11 mouse cellular contexts compared by ENCODE assay signal in the genomic region with DNA sequence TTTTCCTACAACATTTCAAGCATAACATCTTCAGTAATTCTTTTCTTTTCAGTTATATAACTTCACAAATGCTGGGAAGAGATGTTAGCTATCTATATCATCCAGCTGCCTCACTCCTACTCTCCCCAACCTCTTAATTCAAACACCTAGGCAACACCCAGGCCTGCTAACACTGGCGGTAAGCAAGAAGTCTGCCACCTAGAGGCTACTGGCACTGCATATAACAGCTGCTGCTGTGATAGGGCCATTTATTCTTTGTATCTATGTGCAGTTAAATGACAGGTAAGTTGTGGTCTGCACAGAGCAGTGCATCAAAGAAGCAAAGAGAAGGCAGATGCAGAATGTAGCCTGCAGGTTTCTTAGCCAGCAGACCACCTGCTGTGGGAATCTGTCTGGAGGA. TPM values are rescaled to one million over a fixed set of nuclear protein-coding genes. Genes with fewer than 3 reads are reported as not detected.
DNase-seq lines count a peak whose midpoint lies in the region; ATAC-seq and TF ChIP-seq lines count a peak whose summit lies in the region.
"Had no signal": no experiment of that assay in that cellular context is flagged by ENCODE, and none has a peak within 500 bp of the region (broad histone marks: within the 10 kb centered on the region; RNA-seq: fewer than 3 reads in every experiment).

No protein-coding gene starts in this region.

- H3K4me1 ChIP-seq in forebrain, postnatal 0 days (ENCODE audit: insufficient read depth): no peaks in the 10 kb centered on the region
- H3K4me1 ChIP-seq in forebrain, embryonic 15.5 days: no peaks in the 10 kb centered on the region
- no peaks in the 10 kb centered on the region for H3K4me1 ChIP-seq in lung, adult 2 months (ENCODE audit: control insufficient read depth, insufficient read depth, low read length)
- no peaks in the 10 kb centered on the region for H3K4me1 ChIP-seq in small intestine, adult 2 months (ENCODE audit: control insufficient read depth, insufficient read depth, insufficient read length, low read length)
- H3K4me1 ChIP-seq: midbrain, embryonic 12.5 days had no signal

- WGBS in forebrain, postnatal 0 days: 31% methylated on average over 1 of the region's 1 CpGs
- 36% methylated on average over 1 of the region's 1 CpGs for WGBS in forebrain, embryonic 15.5 days
- WGBS in lung, adult 2 months: 44% methylated on average over 1 of the region's 1 CpGs
- 26% methylated on average over 1 of the region's 1 CpGs for whole genome bisulfite sequencing in small intestine, adult 2 months

- H3K9ac ChIP-seq in forebrain, postnatal 0 days: no peak overlapping the region
- no peak overlapping the region for H3K9ac ChIP-seq in forebrain, embryonic 15.5 days (replicated peaks)
- H3K9ac ChIP-seq: midbrain, embryonic 12.5 days had no signal

- no peaks in the 10 kb centered on the region for H3K9me3 ChIP-seq in forebrain, postnatal 0 days (ENCODE audit: low read length)
- no peaks in the 10 kb centered on the region for H3K9me3 ChIP-seq in forebrain, embryonic 15.5 days
- H3K9me3 ChIP-seq: midbrain, embryonic 12.5 days had no signal

- H3K27me3 ChIP-seq in forebrain, postnatal 0 days (ENCODE audit: insufficient read depth, low read length): no peaks in the 10 kb centered on the region
- no peaks in the 10 kb centered on the region for H3K27me3 ChIP-seq in forebrain, embryonic 15.5 days
- H3K27me3 ChIP-seq in small intestine, adult 2 months (ENCODE audit: control insufficient read depth, insufficient read depth, low read length): no peaks in the 10 kb centered on the region
- H3K27me3 ChIP-seq: midbrain, embryonic 12.5 days had no signal

- TF ChIP-seq POLR2A in lung, adult 2 months (IDR thresholded peaks at IDR 0.05; ENCODE audit: borderline replicate concordance, extremely low read depth, low read depth, low read length): no peak
- TF ChIP-seq POLR2A in small intestine, adult 2 months (IDR thresholded peaks at IDR 0.05; ENCODE audit: low read depth, low read length): no peak

- ATAC-seq in forebrain, postnatal 0 days: peak; percentile 74
- no peak for ATAC-seq in forebrain, embryonic 15.5 days (replicated peaks)

- H3K27ac ChIP-seq in forebrain, postnatal 0 days (ENCODE audit: low read depth, low read length): no peak overlapping the region
- no peak overlapping the region for H3K27ac ChIP-seq in forebrain, embryonic 15.5 days (replicated peaks)
- no peak overlapping the region for H3K27ac ChIP-seq in small intestine, adult 2 months (ENCODE audit: insufficient read depth, low read depth, low read length)
- H3K27ac ChIP-seq: midbrain, embryonic 12.5 days had no signal

- DNase-seq in forebrain, postnatal 0 days: peak; percentile 19
- no peak for DNase-seq in lung, adult 2 months
- no peak for DNase-seq in lung, postnatal 10 days
- peak; percentile 51 for DNase-seq in ZHBTc4 (ENCODE audit: low read depth, low spot score)
- DNase-seq in urinary bladder, postnatal 25 days (ENCODE audit: low spot score): no peak
- no peak for DNase-seq in cerebellum, adult 11-12 months

- H3K36me3 ChIP-seq in forebrain, postnatal 0 days (ENCODE audit: insufficient read depth): peaks cover 84% of the 10 kb centered on the region
- H3K36me3 ChIP-seq in forebrain, embryonic 15.5 days: peaks cover 88% of the 10 kb centered on the region
- peaks cover 55% of the 10 kb centered on the region for H3K36me3 ChIP-seq in small intestine, adult 2 months (ENCODE audit: control insufficient read depth, insufficient read depth, low read length)

- H3K4me3 ChIP-seq in forebrain, postnatal 0 days (ENCODE audit: low read depth, low read length): no peak overlapping the region
- H3K4me3 ChIP-seq in forebrain, embryonic 15.5 days: no peak overlapping the region
- H3K4me3 ChIP-seq in lung, adult 2 months (replicated peaks; ENCODE audit: extremely low read depth, low read depth, low read length): no peak overlapping the region
- H3K4me3 ChIP-seq in small intestine, adult 2 months (ENCODE audit: low read depth, low read length): no peak overlapping the region
- H3K4me3 ChIP-seq: midbrain, embryonic 12.5 days had no signal

- no peak overlapping the region for H3K4me2 ChIP-seq in forebrain, postnatal 0 days (ENCODE audit: low read depth)
- H3K4me2 ChIP-seq in forebrain, embryonic 15.5 days (replicated peaks): no peak overlapping the region
- H3K4me2 ChIP-seq: midbrain, embryonic 12.5 days had no signal

- TF ChIP-seq CTCF in forebrain, postnatal 0 days (IDR thresholded peaks at IDR 0.05; ENCODE audit: low read depth): peak; percentile 61
- TF ChIP-seq CTCF in lung, adult 2 months (IDR thresholded peaks at IDR 0.05; ENCODE audit: insufficient read depth, low read length): 0 out of 2 replicates have a peak, but pooled peaks have one; percentile 32
- TF ChIP-seq CTCF in small intestine, adult 2 months (IDR thresholded peaks at IDR 0.05; ENCODE audit: extremely low read depth, insufficient read length, insufficient replicate concordance, low read depth, low read length): peak; percentile 42; the same call in 1 of the 2 replicates

RNA-seq across cellular contexts. Expression of gene Elp1, which starts 10.8 kb away (rescaled TPM):
- total RNA-seq in forebrain, postnatal 0 days (2014; rRNA removed): 89.2 and 98.1 TPM in 2 replicates
- 38.2 and 44.8 TPM in 2 replicates for polyA plus RNA-seq in forebrain, postnatal 0 days (2015; fragmentation: Nextera tagmentation; extraction: Ambion mirVana)
- polyA plus RNA-seq in forebrain, embryonic 15.5 days (2015; fragmentation: Nextera tagmentation; extraction: Ambion mirVana): 55.8 and 56.3 TPM in 2 replicates
- 10.2 and 16.0 TPM in 2 replicates for polyA plus RNA-seq in lung, adult 2 months (2012; rRNA removed)
- polyA plus RNA-seq in small intestine, adult 2 months (2012; rRNA removed): 1.9 and 2.6 TPM in 2 replicates

RNA-seq across cellular contexts. Expression of gene Fam206a, which starts 10.8 kb away (rescaled TPM):
- 10.0 and 12.3 TPM in 2 replicates for total RNA-seq in forebrain, postnatal 0 days (2014; rRNA removed)
- 8.0 and 11.1 TPM in 2 replicates for polyA plus RNA-seq in forebrain, postnatal 0 days (2015; fragmentation: Nextera tagmentation; extraction: Ambion mirVana)
- polyA plus RNA-seq in forebrain, embryonic 15.5 days (2015; fragmentation: Nextera tagmentation; extraction: Ambion mirVana): 14.5 and 15.4 TPM in 2 replicates
- polyA plus RNA-seq in lung, adult 2 months (2012; rRNA removed): 2.3 and 3.5 TPM in 2 replicates
- polyA plus RNA-seq in small intestine, adult 2 months (2012; rRNA removed): 0.96 and 1.5 TPM in 2 replicates

RNA-seq across cellular contexts. Expression of gene Actl7a, which starts 48.2 kb away (rescaled TPM):
- total RNA-seq in forebrain, postnatal 0 days (2014; rRNA removed): not detected in 2 replicates
- not detected in 2 replicates for polyA plus RNA-seq in forebrain, postnatal 0 days (2015; fragmentation: Nextera tagmentation; extraction: Ambion mirVana)
- not detected in 2 replicates for polyA plus RNA-seq in forebrain, embryonic 15.5 days (2015; fragmentation: Nextera tagmentation; extraction: Ambion mirVana)
- 0.09 TPM in 1 of 2 replicates, not detected in the other for polyA plus RNA-seq in lung, adult 2 months (2012; rRNA removed)
- not detected in 2 replicates for polyA plus RNA-seq in small intestine, adult 2 months (2012; rRNA removed)
- total RNA-seq: left cerebral cortex, adult 8-10 months had no signal
- polyA plus RNA-seq: heart, embryonic 14.5 days; midbrain, embryonic 12.5 days had no signal

RNA-seq across cellular contexts. Expression of gene Actl7b, which starts 50.1 kb away (rescaled TPM):
- total RNA-seq in forebrain, postnatal 0 days (2014; rRNA removed): 0.23 and 0.67 TPM in 2 replicates
- not detected in 2 replicates for polyA plus RNA-seq in forebrain, postnatal 0 days (2015; fragmentation: Nextera tagmentation; extraction: Ambion mirVana)
- polyA plus RNA-seq in forebrain, embryonic 15.5 days (2015; fragmentation: Nextera tagmentation; extraction: Ambion mirVana): not detected in 2 replicates
- 0.27 and 0.28 TPM in 2 replicates for polyA plus RNA-seq in lung, adult 2 months (2012; rRNA removed)
- 0.10 TPM in 1 of 2 replicates, not detected in the other for polyA plus RNA-seq in small intestine, adult 2 months (2012; rRNA removed)
- polyA plus RNA-seq: heart, embryonic 14.5 days; midbrain, embryonic 12.5 days had no signal

RNA-seq across cellular contexts. Expression of gene Gm26657, which starts 51.5 kb away (rescaled TPM):
- not detected in 2 replicates for total RNA-seq in forebrain, postnatal 0 days (2014; rRNA removed)
- not detected in 2 replicates for polyA plus RNA-seq in forebrain, postnatal 0 days (2015; fragmentation: Nextera tagmentation; extraction: Ambion mirVana)
- not detected in 2 replicates for polyA plus RNA-seq in forebrain, embryonic 15.5 days (2015; fragmentation: Nextera tagmentation; extraction: Ambion mirVana)
- not detected in 2 replicates for polyA plus RNA-seq in lung, adult 2 months (2012; rRNA removed)
- polyA plus RNA-seq in small intestine, adult 2 months (2012; rRNA removed): not detected in 2 replicates
- total RNA-seq: left cerebral cortex, adult 8-10 months had no signal
- polyA plus RNA-seq: heart, embryonic 14.5 days; midbrain, embryonic 12.5 days had no signal

Comparison
In these comparisons a context has a peak if more than half of its experiments do, and no peak if none do; other contexts are left out.
1. DNase-seq: peak in forebrain, postnatal 0 days (single experiment) and ZHBTc4 (single experiment); none in lung, adult 2 months (single experiment), lung, postnatal 10 days (single experiment), urinary bladder, postnatal 25 days (single experiment) and cerebellum, adult 11-12 months (single experiment).
2. Peak in every context shown above with its lines, with median percentiles within 50 percentile points of each other: CTCF ChIP-seq.